Mouse (Mus musculus): Measurements from ENCODE around the gene Nxpe3. TPM values are rescaled to one million over a fixed set of nuclear protein-coding genes. Genes with fewer than 3 reads are reported as not detected.

The Nxpe3 gene
- 1.2 and 1.3 TPM in 2 replicates for polyA plus RNA-seq (2015; fragmentation: Nextera tagmentation; extraction: Ambion mirVana)

DNA sequence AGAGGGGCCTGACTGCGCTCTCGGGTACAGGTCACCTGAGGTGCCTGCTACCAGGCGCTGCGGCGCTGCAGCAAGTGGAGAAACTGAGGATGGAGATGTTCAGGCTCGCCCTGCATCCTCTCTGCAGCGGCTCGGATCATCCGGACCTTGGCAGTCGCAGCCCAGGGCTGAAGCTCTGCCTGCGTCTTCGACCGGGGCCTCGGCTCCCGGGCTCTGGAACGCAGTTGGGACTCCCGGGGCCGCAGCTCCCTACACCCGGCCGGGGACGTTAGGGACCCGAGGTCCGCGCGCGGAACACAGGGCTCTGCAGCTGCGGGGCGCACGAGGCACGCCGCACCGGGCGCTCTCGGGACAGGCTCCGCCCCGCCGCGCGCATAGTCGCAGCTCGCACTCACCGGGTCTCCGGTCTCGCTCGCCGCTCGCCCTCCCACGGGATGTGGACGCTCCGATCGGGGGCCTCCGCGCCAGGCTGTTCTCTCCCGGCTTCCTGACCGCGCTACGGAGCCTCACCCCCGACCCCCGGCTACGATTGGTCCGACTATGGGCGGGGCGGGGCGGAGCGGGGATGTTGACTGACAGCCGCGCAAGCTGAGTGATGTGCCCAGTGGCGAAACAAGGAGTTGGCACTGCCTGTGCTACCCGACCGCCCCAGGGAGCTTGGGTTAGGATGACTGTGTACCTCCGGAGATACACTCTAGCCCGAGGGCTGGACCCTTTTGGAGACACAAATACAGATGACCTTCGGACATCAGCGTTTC is at the start of gene Nxpe3:
Nxpe3 (minus strand) TSS at position 393 of the 758 bp plus-strand sequence.
- peak within 1 kb of the TSS; percentile 86 for H3K27ac ChIP-seq
- peaks cover 23% of the 10 kb centered on the region; the same call in 1 of the 2 replicates for H3K4me1 ChIP-seq
- H3K27me3 ChIP-seq = no peaks in the 10 kb centered on the region
- H3K9ac ChIP-seq = peak within 1 kb of the TSS; percentile 54
- no peaks in the 10 kb centered on the region for H3K36me3 ChIP-seq
- H3K4me3 ChIP-seq = peak within 1 kb of the TSS; percentile 65
- H3K4me2 ChIP-seq = peak within 1 kb of the TSS; percentile 87
- ATAC-seq (ENCODE audit: borderline replicate concordance, extremely low read depth, low FRiP score, low TSS enrichment) = peak; percentile 93
- under 1% methylated on average over 73 of the region's 74 CpGs for WGBS
- H3K9me3 ChIP-seq = no peaks in the 10 kb centered on the region

DNA sequence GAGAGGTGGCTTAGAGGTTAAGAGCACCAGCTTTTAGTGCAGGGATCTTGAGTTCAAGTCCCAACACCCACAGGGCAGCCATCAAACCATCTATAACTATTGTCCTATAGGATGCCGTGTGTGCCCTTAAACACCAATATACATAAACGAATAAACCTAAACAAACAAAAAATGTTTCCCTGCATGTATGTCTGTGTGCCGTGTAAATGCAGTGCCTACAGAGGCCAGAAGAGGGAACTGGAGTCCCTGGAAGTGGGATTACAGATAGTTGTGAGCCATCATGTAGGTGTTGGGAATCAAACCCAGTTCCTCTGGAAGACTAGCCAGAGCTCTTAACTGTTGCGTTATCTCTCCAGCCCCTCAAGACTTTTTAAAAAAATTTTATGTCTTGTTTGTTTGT is 45.7 kb upstream of the Nxpe3 start:
- WGBS = 84% methylated on average over 4 of the region's 4 CpGs
- Histone ChIP-seq H3K27ac (no peak overlapping the region), H3K4me1 (no peaks in the 10 kb centered on the region), H3K4me3 (no peak overlapping the region), H3K36me3 (no peaks in the 10 kb centered on the region), H3K9me3 (no peaks in the 10 kb centered on the region), H3K4me2 (no peak overlapping the region), H3K27me3 (no peaks in the 10 kb centered on the region), H3K9ac (no peak overlapping the region)
- ATAC-seq (ENCODE audit: borderline replicate concordance, extremely low read depth, low FRiP score, low TSS enrichment) = no peak

DNA sequence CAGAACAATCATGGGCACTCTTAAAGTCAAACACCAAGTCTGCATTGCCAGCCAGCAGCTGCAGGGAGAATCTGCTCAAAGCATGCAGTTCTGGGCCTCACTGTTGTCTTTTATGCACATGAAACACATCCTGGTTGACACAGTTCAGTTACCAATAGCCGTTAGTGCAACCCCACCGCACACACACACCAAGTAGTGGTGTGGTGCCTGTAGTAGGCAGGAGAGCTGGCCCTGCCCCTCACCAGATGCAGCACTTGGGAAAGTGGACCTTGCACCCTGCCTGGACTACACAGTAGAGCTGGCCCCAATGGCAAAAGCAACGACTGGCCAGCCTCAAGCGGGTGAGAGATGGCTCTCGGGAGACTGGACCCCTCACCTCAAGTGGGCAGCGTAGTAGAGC is 44.6 kb upstream of the Nxpe3 start:
- no peaks in the 10 kb centered on the region for H3K36me3 ChIP-seq
- no peak overlapping the region for H3K4me3 ChIP-seq
- H3K9ac ChIP-seq = no peak overlapping the region
- no peaks in the 10 kb centered on the region for H3K4me1 ChIP-seq
- WGBS = 91% methylated on average over 6 of the region's 6 CpGs
- no peak overlapping the region for H3K4me2 ChIP-seq
- no peak for ATAC-seq (ENCODE audit: borderline replicate concordance, extremely low read depth, low FRiP score, low TSS enrichment)
- H3K9me3 ChIP-seq = no peaks in the 10 kb centered on the region
- H3K27me3 ChIP-seq = no peaks in the 10 kb centered on the region
- H3K27ac ChIP-seq = no peak overlapping the region

DNA sequence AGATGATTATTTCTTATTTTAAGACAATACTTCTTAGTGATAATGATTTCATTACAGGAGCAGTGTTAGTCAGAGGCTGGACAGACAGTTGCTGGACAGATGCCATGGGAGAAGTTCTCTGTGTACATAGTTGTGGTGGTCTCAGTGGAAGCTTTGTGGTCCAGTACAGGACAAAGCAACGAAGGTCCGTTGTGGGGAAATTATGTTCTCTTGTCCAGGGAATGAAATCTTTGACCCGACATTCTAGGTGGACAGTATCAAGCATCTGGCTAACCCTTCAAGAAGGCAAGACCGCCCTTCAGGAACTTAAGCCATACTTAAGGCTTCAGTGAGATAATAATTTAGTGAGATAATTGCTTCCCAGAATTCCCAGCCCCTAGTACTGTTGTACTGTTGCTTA is 43.7 kb upstream of the Nxpe3 start:
- no peaks in the 10 kb centered on the region for H3K27me3 ChIP-seq
- H3K27ac ChIP-seq = no peak overlapping the region
- H3K9ac ChIP-seq = no peak overlapping the region
- H3K4me1 ChIP-seq = no peaks in the 10 kb centered on the region
- H3K9me3 ChIP-seq = no peaks in the 10 kb centered on the region
- ATAC-seq (ENCODE audit: borderline replicate concordance, extremely low read depth, low FRiP score, low TSS enrichment) = no peak
- WGBS = 72% methylated on average over 4 of the region's 4 CpGs
- no peak overlapping the region for H3K4me2 ChIP-seq
- no peaks in the 10 kb centered on the region for H3K36me3 ChIP-seq
- H3K4me3 ChIP-seq = no peak overlapping the region

DNA sequence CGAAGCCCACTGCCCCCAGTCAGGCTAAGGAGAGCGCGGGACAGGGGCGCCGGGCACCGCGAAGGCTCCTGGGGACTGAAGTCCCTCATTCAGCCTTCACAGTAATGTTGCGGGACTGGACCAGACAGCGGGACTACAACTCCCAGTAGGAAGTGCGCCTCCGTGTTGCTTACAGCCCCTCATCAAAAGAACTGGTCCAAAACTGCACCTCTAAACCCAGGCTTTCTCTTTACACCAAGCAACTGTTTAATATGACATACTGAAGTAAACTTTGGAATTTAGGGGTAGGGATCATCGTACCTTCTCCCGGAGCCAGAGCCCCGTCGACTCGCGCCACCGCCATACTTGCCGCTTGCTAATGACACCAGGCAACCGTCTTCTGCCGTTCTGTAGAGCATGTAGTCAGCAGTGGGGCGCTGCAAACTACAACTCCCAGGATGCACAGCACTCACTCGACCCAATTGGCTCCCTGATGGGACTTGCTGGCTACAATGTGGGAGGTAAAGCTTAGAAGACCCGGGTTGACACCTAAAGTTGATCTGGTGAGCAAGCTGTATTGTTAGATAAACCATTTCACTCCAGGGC is 39.5 kb upstream of the Nxpe3 start, which contains the start of gene Cep97:
Cep97 (minus strand) TSS at position 403 of the 585 bp plus-strand sequence.
- Histone ChIP-seq H3K4me3 (peak within 1 kb of the TSS; percentile 68), H3K36me3 (0 out of 2 replicates have a peak, but pooled peaks cover under 1% of the 10 kb centered on the region), H3K4me2 (peak within 1 kb of the TSS; percentile 83), H3K9ac (peak within 1 kb of the TSS; percentile 68), H3K4me1 (0 out of 2 replicates have a peak, but pooled peaks cover 4% of the 10 kb centered on the region), H3K27ac (peak within 1 kb of the TSS; percentile 63; the same call in 1 of the 2 replicates), H3K27me3 (no peaks in the 10 kb centered on the region), H3K9me3 (no peaks in the 10 kb centered on the region)
- under 1% methylated on average over 24 of the region's 24 CpGs for WGBS
- ATAC-seq (ENCODE audit: borderline replicate concordance, extremely low read depth, low FRiP score, low TSS enrichment) = peak; percentile 99

DNA sequence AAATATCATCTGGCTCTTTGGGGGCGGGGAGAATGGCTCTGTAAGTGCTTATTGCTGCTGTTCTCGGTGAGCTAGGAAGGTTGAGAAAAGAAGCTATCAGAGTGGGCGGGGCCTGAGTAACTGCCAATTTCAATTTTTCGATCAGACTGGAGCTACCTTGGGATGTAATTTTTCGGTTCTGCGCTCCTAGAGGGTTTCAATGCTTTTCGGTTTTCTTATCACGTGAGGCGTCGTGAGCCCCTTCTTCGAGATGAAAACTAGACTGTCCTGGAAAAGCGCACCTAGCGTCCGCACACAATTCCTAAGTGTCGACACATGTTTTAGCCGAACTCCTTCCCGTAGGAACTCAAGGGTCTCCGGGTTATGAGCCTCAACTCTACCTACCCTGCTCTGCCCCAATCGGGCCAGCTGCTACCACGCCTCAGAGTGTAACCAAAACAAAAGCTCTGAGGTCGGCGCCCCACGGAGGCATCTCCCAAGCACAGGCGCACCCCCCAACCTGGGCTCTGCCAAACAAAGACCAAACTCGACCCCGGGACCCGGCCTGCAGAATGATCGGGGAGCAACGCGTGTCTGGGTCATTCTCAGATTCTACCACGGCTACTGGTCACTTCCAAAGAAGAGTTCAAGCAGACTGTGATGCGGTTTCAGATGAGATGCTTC is 38.7 kb upstream of the Nxpe3 start:
- Histone ChIP-seq H3K4me1 (0 out of 2 replicates have a peak, but pooled peaks cover 4% of the 10 kb centered on the region), H3K27ac (peak overlapping the region; percentile 63; the same call in 1 of the 2 replicates), H3K9ac (peak overlapping the region; percentile 68), H3K4me2 (peak overlapping the region; percentile 83), H3K4me3 (peak overlapping the region; percentile 68), H3K27me3 (no peaks in the 10 kb centered on the region), H3K36me3 (0 out of 2 replicates have a peak, but pooled peaks cover 2% of the 10 kb centered on the region), H3K9me3 (no peaks in the 10 kb centered on the region)
- peak; percentile 53; the same call in 1 of the 2 replicates for ATAC-seq (ENCODE audit: borderline replicate concordance, extremely low read depth, low FRiP score, low TSS enrichment)
- 1% methylated on average over 32 of the region's 32 CpGs for WGBS

DNA sequence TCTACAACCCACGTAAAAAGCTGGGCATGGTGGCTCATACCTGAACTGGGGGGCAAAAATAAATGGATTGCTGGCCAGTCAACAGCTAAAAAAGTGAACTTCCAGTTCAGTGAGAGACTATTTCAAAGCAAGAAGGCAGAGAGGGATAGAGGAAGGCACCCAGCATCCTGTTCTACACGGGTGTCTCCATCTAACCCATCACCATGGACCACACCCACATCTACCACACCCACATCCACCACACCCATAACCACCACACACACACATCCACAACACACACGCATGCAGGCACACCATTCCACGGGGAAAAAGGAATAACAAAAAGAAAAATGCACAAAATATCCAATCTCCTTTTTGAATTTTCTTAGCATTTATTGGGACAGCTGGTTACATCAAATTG is 28.9 kb upstream of the Nxpe3 start:
- no peaks in the 10 kb centered on the region for H3K27me3 ChIP-seq
- no peaks in the 10 kb centered on the region for H3K9me3 ChIP-seq
- H3K4me3 ChIP-seq = no peak overlapping the region
- no peak overlapping the region for H3K27ac ChIP-seq
- no peak overlapping the region for H3K4me2 ChIP-seq
- H3K4me1 ChIP-seq = no peaks in the 10 kb centered on the region
- no peak overlapping the region for H3K9ac ChIP-seq
- ATAC-seq (ENCODE audit: borderline replicate concordance, extremely low read depth, low FRiP score, low TSS enrichment) = no peak
- peaks cover 28% of the 10 kb centered on the region for H3K36me3 ChIP-seq
- WGBS = 89% methylated on average over 4 of the region's 4 CpGs

DNA sequence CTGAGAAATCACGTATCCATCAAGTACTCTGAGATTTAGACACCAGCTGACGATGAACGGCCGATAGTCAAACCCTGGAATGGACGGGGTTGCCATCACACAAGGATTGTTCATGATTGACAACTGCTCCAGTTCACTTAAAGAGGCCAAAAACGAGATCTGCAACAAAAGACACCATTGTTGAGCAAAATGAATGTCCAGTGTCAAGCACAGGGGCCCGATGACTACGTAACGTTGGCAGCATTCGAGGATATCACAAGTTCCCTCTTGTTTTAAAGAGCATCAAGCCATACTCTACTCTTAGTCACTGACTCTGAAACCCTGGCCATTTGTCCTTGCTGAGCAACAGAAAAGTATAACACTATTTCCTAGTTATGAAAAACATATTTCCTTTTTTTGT is 27.0 kb upstream of the Nxpe3 start:
- WGBS = 89% methylated on average over 10 of the region's 10 CpGs
- H3K27me3 ChIP-seq = no peaks in the 10 kb centered on the region
- H3K27ac ChIP-seq = no peak overlapping the region
- H3K4me1 ChIP-seq = no peaks in the 10 kb centered on the region
- H3K36me3 ChIP-seq = peaks cover 32% of the 10 kb centered on the region
- no peak overlapping the region for H3K4me2 ChIP-seq
- H3K4me3 ChIP-seq = no peak overlapping the region
- H3K9me3 ChIP-seq = no peaks in the 10 kb centered on the region
- no peak overlapping the region for H3K9ac ChIP-seq
- ATAC-seq (ENCODE audit: borderline replicate concordance, extremely low read depth, low FRiP score, low TSS enrichment) = no peak

DNA sequence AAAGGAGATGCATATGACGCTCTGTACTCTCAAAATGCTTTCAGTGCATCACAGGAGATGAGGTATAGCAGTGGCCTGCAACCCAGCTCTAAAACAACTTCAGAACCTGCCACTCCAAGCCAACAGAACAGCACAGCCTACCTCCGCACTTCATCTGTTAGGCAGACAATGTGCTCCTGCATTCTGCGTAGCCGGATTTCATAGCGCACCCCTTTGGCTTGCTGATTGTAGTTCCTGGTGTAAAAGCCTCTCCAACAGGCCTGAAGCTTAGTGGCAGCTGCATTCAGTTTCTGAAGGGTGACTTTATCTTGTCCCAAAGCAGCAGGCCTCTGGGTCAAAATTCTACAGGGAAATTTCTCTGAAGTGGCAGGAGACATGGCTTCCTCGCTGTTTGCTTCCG is 19.6 kb upstream of the Nxpe3 start:
- H3K4me3 ChIP-seq = no peak overlapping the region
- H3K27ac ChIP-seq = no peak overlapping the region
- H3K36me3 ChIP-seq = peaks cover 21% of the 10 kb centered on the region
- H3K27me3 ChIP-seq = no peaks in the 10 kb centered on the region
- ATAC-seq (ENCODE audit: borderline replicate concordance, extremely low read depth, low FRiP score, low TSS enrichment) = no peak
- no peaks in the 10 kb centered on the region for H3K4me1 ChIP-seq
- H3K9me3 ChIP-seq = no peaks in the 10 kb centered on the region
- no peak overlapping the region for H3K4me2 ChIP-seq
- H3K9ac ChIP-seq = no peak overlapping the region
- 92% methylated on average over 7 of the region's 7 CpGs for WGBS

DNA sequence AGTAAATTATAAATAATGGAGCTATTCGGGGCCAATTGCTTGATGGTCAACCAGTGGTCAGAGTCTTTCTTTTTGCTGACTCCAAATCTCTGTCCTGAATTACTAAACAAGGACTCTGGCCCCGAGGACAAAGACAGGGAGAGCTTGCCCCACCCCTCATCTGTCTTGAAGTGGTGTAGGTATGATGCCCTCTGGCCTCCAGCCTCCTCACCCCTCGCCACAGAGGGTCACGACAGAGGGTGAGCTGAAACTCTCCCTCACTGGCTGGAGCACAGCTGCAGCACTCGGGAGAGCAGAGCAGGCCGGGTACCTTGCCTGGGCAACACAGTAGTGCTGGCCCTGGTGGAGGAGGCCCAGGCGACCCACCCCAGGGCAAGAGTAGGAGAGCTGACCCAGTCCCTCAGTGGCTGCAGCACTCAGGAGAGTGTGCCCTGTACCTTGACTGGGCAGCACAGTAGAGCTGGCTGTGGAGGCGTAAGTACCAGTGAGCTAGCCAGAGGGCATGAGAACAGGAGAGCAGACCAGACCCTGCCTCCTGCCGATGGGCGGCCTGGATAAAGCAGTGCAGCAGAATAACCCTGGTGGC is 15.2 kb upstream of the Nxpe3 start:
- no peak for ATAC-seq (ENCODE audit: borderline replicate concordance, extremely low read depth, low FRiP score, low TSS enrichment)

DNA sequence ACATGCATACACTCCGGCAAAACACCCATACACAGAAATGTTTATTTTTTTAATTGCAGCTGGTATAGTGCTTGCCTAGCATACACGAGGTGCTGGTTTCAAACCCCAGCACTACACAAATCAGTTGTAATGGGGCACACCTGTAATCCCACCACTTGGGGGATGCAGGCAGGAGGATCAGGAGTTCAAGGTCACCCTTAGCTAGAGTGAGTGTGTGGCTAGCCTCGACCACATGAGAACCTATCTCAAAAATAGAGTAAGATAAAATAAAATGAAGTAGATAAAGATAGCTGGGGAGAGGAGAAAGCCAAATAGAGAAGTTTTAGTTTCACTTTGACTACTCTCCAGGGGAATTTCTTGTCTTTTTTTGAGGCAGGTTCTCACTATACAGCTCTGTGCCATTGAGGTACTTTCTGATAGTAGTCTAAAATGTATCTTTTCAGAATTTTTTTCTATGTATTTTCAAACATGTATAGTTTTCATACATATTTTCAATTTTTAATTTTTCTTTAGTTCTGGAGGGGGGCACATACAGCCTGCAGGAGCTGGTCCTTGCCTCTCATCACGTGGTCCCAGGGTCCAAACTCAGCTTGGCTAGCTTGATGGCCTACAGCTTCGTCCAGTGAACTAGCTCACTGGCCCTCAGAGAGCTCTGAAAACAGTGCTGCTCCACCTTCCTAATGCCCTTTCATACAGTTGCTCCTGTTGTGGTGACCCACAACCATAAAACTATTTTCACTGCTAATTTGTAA is 12.0 kb upstream of the Nxpe3 start:
- Histone ChIP-seq H3K9ac (no peak overlapping the region), H3K4me2 (no peak overlapping the region), H3K9me3 (no peaks in the 10 kb centered on the region), H3K27me3 (no peaks in the 10 kb centered on the region), H3K4me3 (no peak overlapping the region), H3K27ac (no peak overlapping the region), H3K4me1 (no peaks in the 10 kb centered on the region), H3K36me3 (peaks cover 19% of the 10 kb centered on the region)
- WGBS = 81% methylated on average over 5 of the region's 5 CpGs
- ATAC-seq (ENCODE audit: borderline replicate concordance, extremely low read depth, low FRiP score, low TSS enrichment) = no peak

More for the DNA sequence above, 15.2 kb upstream of the Nxpe3 start:
- H3K27ac ChIP-seq = no peak overlapping the region
- H3K9me3 ChIP-seq = no peaks in the 10 kb centered on the region
- H3K4me2 ChIP-seq = no peak overlapping the region
- peaks cover 20% of the 10 kb centered on the region for H3K36me3 ChIP-seq
- no peak overlapping the region for H3K4me3 ChIP-seq
- 83% methylated on average over 10 of the region's 10 CpGs for WGBS
- H3K27me3 ChIP-seq = no peaks in the 10 kb centered on the region
- no peaks in the 10 kb centered on the region for H3K4me1 ChIP-seq
- no peak overlapping the region for H3K9ac ChIP-seq
